Mouse (Mus musculus) embryonic facial prominence, embryonic 10.5 days (tissue): ENCODE results near the gene Zfp827. TPM values are rescaled to one million over a fixed set of nuclear protein-coding genes. Genes with fewer than 3 reads are reported as not detected.

Source experiments
- DNase-seq: peaks from one replicate; pipeline ENCODE4 v3.0.0-alpha.2; 2017; ENCODE audit warnings: low spot score
- H3K27ac ChIP-seq: fragments of 300-500 bp; sonication (generic); replicated peaks from 2 replicates; pipeline ENCODE4 v1.5.1; 2016; ENCODE audit warnings: mild to moderate bottlenecking
- H3K27me3 ChIP-seq: fragments of 300-500 bp; sonication (generic); replicated peaks from 2 replicates; pipeline ENCODE4 v1.6.1; 2016; ENCODE audit warnings: low read depth, mild to moderate bottlenecking; ENCODE audit not compliant: poor library complexity, severe bottlenecking
- H3K36me3 ChIP-seq: fragments of 300-500 bp; sonication (generic); replicated peaks from 2 replicates; pipeline ENCODE4 v1.6.1; 2016; ENCODE audit warnings: mild to moderate bottlenecking, moderate library complexity
- H3K4me1 ChIP-seq: fragments of 300-500 bp; sonication (generic); 2 replicates; pipeline ENCODE4 v1.6.1; 2016
- H3K4me3 ChIP-seq: fragments of 300-500 bp; sonication (generic); 2 replicates; pipeline ENCODE4 v1.5.1; 2016; ENCODE audit warnings: mild to moderate bottlenecking, moderate library complexity
- H3K9me3 ChIP-seq: fragments of 300-500 bp; sonication (generic); 2 replicates; pipeline ENCODE4 v1.6.1; 2016; ENCODE audit warnings: mild to moderate bottlenecking
- WGBS: fragments of 180-500 bp; shearing (Covaris S2); methylation state at CpG from one replicate; pipeline ENCODE4 v1.1.7; 2016; 5-methylcytosine and 5-hydroxymethylcytosine counted together
- polyA plus RNA-seq: library from polyadenylated mRNA; unstranded; fragments of >200 nt; fragmentation: Nextera tagmentation; extraction: Ambion mirVana; gene quantifications from 2 replicates; pipeline ENCODE4 v1.2.1, GENCODE M21; 2016

Gene Zfp827
- polyA plus RNA-seq, 1 experiment from 2014 or later = 8.2 TPM

- Histone ChIP-seq H3K27me3 (no peaks in the 10 kb centered on the region), H3K9me3 (no peaks in the 10 kb centered on the region), H3K4me3 (no peak overlapping the region), H3K27ac (no peak overlapping the region), H3K36me3 (peaks cover 96% of the 10 kb centered on the region), H3K4me1 (peaks cover 5% of the 10 kb centered on the region)
- WGBS = 92% methylated on average over 3 of the region's 3 CpGs
- no peak for DNase-seq
Measured at GRCm38 (mm10) chr8:79073311-79073710, 45.1 kb downstream of the Zfp827 start.

GRCm38 (mm10) chr8:79074986-79075385, 46.7 kb downstream of the Zfp827 start:
- no peak overlapping the region for H3K27ac ChIP-seq
- no peaks in the 10 kb centered on the region for H3K27me3 ChIP-seq
- H3K4me3 ChIP-seq = no peak overlapping the region
- WGBS = 91% methylated on average over 9 of the region's 9 CpGs
- no peak for DNase-seq
- H3K36me3 ChIP-seq = peaks cover 98% of the 10 kb centered on the region
- H3K4me1 ChIP-seq = peaks cover 22% of the 10 kb centered on the region
- H3K9me3 ChIP-seq = no peaks in the 10 kb centered on the region

- Histone ChIP-seq H3K4me1 (peaks cover 27% of the 10 kb centered on the region), H3K27me3 (no peaks in the 10 kb centered on the region), H3K9me3 (no peaks in the 10 kb centered on the region), H3K36me3 (peaks cover 96% of the 10 kb centered on the region), H3K4me3 (no peak overlapping the region), H3K27ac (no peak overlapping the region)
- no peak for DNase-seq
- WGBS = 90% methylated on average over 5 of the region's 5 CpGs
Measured at GRCm38 (mm10) chr8:79077256-79077655, 49.0 kb downstream of the Zfp827 start.

- peaks cover 96% of the 10 kb centered on the region for H3K36me3 ChIP-seq
- H3K27me3 ChIP-seq = no peaks in the 10 kb centered on the region
- peaks cover 27% of the 10 kb centered on the region for H3K4me1 ChIP-seq
- DNase-seq = no peak
- 0 out of 2 replicates have a peak overlapping the region, but pooled peaks have one; percentile 35 for H3K27ac ChIP-seq
- no peak overlapping the region for H3K4me3 ChIP-seq
- no peaks in the 10 kb centered on the region for H3K9me3 ChIP-seq
- 27% methylated on average over 11 of the region's 11 CpGs for WGBS
Measured at GRCm38 (mm10) chr8:79078556-79079195, 50.4 kb downstream of the Zfp827 start.

- peaks cover 96% of the 10 kb centered on the region for H3K36me3 ChIP-seq
Measured at GRCm38 (mm10) chr8:79079196-79079561, 50.9 kb downstream of the Zfp827 start.

GRCm38 (mm10) chr8:79080096-79080739, 52.0 kb downstream of the Zfp827 start:
- Histone ChIP-seq H3K36me3 (peaks cover 94% of the 10 kb centered on the region), H3K4me3 (no peak overlapping the region), H3K4me1 (peaks cover 27% of the 10 kb centered on the region), H3K27ac (no peak overlapping the region), H3K9me3 (no peaks in the 10 kb centered on the region), H3K27me3 (no peaks in the 10 kb centered on the region)
- 80% methylated on average over 6 of the region's 6 CpGs for WGBS
- no peak for DNase-seq

More at GRCm38 (mm10) chr8:79079196-79079561, 50.9 kb downstream of the Zfp827 start:
- no peak overlapping the region for H3K4me3 ChIP-seq
- no peaks in the 10 kb centered on the region for H3K9me3 ChIP-seq
- 58% methylated on average over 3 of the region's 3 CpGs for WGBS
- no peak overlapping the region for H3K27ac ChIP-seq
- peaks cover 27% of the 10 kb centered on the region for H3K4me1 ChIP-seq
- DNase-seq = no peak
- H3K27me3 ChIP-seq = no peaks in the 10 kb centered on the region

- H3K27me3 ChIP-seq = no peaks in the 10 kb centered on the region
- peaks cover 27% of the 10 kb centered on the region for H3K4me1 ChIP-seq
- no peak overlapping the region for H3K27ac ChIP-seq
- H3K9me3 ChIP-seq = no peaks in the 10 kb centered on the region
- H3K4me3 ChIP-seq = no peak overlapping the region
- DNase-seq = no peak
- peaks cover 89% of the 10 kb centered on the region for H3K36me3 ChIP-seq
- 94% methylated on average over 4 of the region's 4 CpGs for WGBS
Measured at GRCm38 (mm10) chr8:79081333-79081732, 53.1 kb downstream of the Zfp827 start.

GRCm38 (mm10) chr8:79081955-79082354, 53.7 kb downstream of the Zfp827 start:
- peaks cover 90% of the 10 kb centered on the region for H3K36me3 ChIP-seq
- H3K9me3 ChIP-seq = no peaks in the 10 kb centered on the region
- 94% methylated on average over 10 of the region's 10 CpGs for WGBS

GRCm38 (mm10) chr8:79083461-79084358, 55.5 kb downstream of the Zfp827 start:
- Histone ChIP-seq H3K36me3 (peaks cover 90% of the 10 kb centered on the region), H3K4me3 (no peak overlapping the region), H3K4me1 (peaks cover 17% of the 10 kb centered on the region), H3K27ac (no peak overlapping the region), H3K27me3 (no peaks in the 10 kb centered on the region), H3K9me3 (no peaks in the 10 kb centered on the region)
- 86% methylated on average over 18 of the region's 18 CpGs for WGBS
- DNase-seq = no peak

More at GRCm38 (mm10) chr8:79081955-79082354, 53.7 kb downstream of the Zfp827 start:
- Histone ChIP-seq H3K4me3 (no peak overlapping the region), H3K4me1 (peaks cover 27% of the 10 kb centered on the region), H3K27ac (no peak overlapping the region), H3K27me3 (no peaks in the 10 kb centered on the region)
- no peak for DNase-seq

GRCm38 (mm10) chr8:79084359-79084820, 56.2 kb downstream of the Zfp827 start:
- no peak overlapping the region for H3K27ac ChIP-seq
- no peaks in the 10 kb centered on the region for H3K9me3 ChIP-seq
- no peaks in the 10 kb centered on the region for H3K27me3 ChIP-seq
- no peak for DNase-seq
- WGBS = 89% methylated on average over 3 of the region's 3 CpGs
- no peak overlapping the region for H3K4me3 ChIP-seq
- H3K4me1 ChIP-seq = peaks cover 11% of the 10 kb centered on the region
- peaks cover 90% of the 10 kb centered on the region for H3K36me3 ChIP-seq

- Histone ChIP-seq H3K27ac (no peak overlapping the region), H3K4me1 (no peaks in the 10 kb centered on the region), H3K4me3 (no peak overlapping the region), H3K36me3 (peaks cover 87% of the 10 kb centered on the region), H3K9me3 (no peaks in the 10 kb centered on the region), H3K27me3 (no peaks in the 10 kb centered on the region)
- DNase-seq = no peak
- WGBS = 96% methylated on average over 4 of the region's 4 CpGs
Measured at GRCm38 (mm10) chr8:79094422-79094821, 66.2 kb downstream of the Zfp827 start.

- 95% methylated on average over 7 of the region's 7 CpGs for WGBS
- DNase-seq = no peak
- Histone ChIP-seq H3K27me3 (no peaks in the 10 kb centered on the region), H3K27ac (no peak overlapping the region), H3K36me3 (peaks cover 84% of the 10 kb centered on the region), H3K4me1 (no peaks in the 10 kb centered on the region), H3K9me3 (no peaks in the 10 kb centered on the region), H3K4me3 (no peak overlapping the region)
Measured at GRCm38 (mm10) chr8:79095162-79095561, 66.9 kb downstream of the Zfp827 start.
